Mouse (Mus musculus): Measurements from ENCODE around the gene Shc3. TPM values are rescaled to one million over a fixed set of nuclear protein-coding genes. Genes with fewer than 3 reads are reported as not detected.

The Shc3 gene
- total RNA-seq, 2 experiments from 2014 or later, result 120 to 131 TPM

GRCm38 (mm10) chr13:51568501-51568901 lies 718 bp downstream of the Shc3 start:
- DNase-seq, result peak in 1 of 2 experiments; percentile 30

- peak; percentile 37 to 48 for DNase-seq
Observed at GRCm38 (mm10) chr13:51567411-51567851, 1.8 kb downstream of the Shc3 start.

GRCm38 (mm10) chr13:51567078-51567395 lies 2.2 kb downstream of the Shc3 start:
- DNase-seq, result peak in 1 of 2 experiments; percentile 15

- peak in 1 of 2 experiments; percentile 21 for DNase-seq
Observed at GRCm38 (mm10) chr13:51566371-51567077, 2.7 kb downstream of the Shc3 start.

GRCm38 (mm10) chr13:51564741-51565140 lies 4.5 kb downstream of the Shc3 start:
- no peak for DNase-seq

GRCm38 (mm10) chr13:51553343-51553742 lies 15.9 kb downstream of the Shc3 start:
- no peak for DNase-seq

- no peak for DNase-seq
Observed at GRCm38 (mm10) chr13:51552233-51552632, 17.0 kb downstream of the Shc3 start.

- no peak for DNase-seq
Observed at GRCm38 (mm10) chr13:51551824-51552223, 17.4 kb downstream of the Shc3 start.

- no peak for DNase-seq
Observed at GRCm38 (mm10) chr13:51539816-51540215, 29.4 kb downstream of the Shc3 start.

- no peak for DNase-seq
Observed at GRCm38 (mm10) chr13:51535326-51535725, 33.9 kb downstream of the Shc3 start.

GRCm38 (mm10) chr13:51526480-51526879 lies 42.7 kb downstream of the Shc3 start:
- peak; percentile 28 to 41 for DNase-seq

- no peak for DNase-seq
Observed at GRCm38 (mm10) chr13:51524316-51524715, 44.9 kb downstream of the Shc3 start.

GRCm38 (mm10) chr13:51523311-51523710 lies 45.9 kb downstream of the Shc3 start:
- DNase-seq, result no peak

GRCm38 (mm10) chr13:51518880-51519279 lies 50.3 kb downstream of the Shc3 start:
- no peak for DNase-seq

- DNase-seq, result no peak
Observed at GRCm38 (mm10) chr13:51517943-51518342, 51.3 kb downstream of the Shc3 start.

- no peak for DNase-seq
Observed at GRCm38 (mm10) chr13:51508836-51509235, 60.4 kb downstream of the Shc3 start.

- DNase-seq, result no peak
Observed at GRCm38 (mm10) chr13:51505711-51506110, 63.5 kb downstream of the Shc3 start.

- DNase-seq, result no peak
Observed at GRCm38 (mm10) chr13:51499769-51500168, 69.5 kb downstream of the Shc3 start.

GRCm38 (mm10) chr13:51493676-51494075 lies 75.5 kb downstream of the Shc3 start:
- DNase-seq, result no peak

- DNase-seq, result no peak
Observed at GRCm38 (mm10) chr13:51491649-51492435, 77.4 kb downstream of the Shc3 start.

- DNase-seq, result no peak
Observed at GRCm38 (mm10) chr13:51490195-51490594, 79.0 kb downstream of the Shc3 start.

GRCm38 (mm10) chr13:51488945-51489344 lies 80.3 kb downstream of the Shc3 start:
- DNase-seq, result no peak

GRCm38 (mm10) chr13:51485291-51485690 lies 83.9 kb downstream of the Shc3 start:
- no peak for DNase-seq

GRCm38 (mm10) chr13:51482786-51483185 lies 86.4 kb downstream of the Shc3 start:
- no peak for DNase-seq
